Mouse (Mus musculus): ENCODE data around the gene Ndufa5. TPM values are rescaled to one million over a fixed set of nuclear protein-coding genes. Genes with fewer than 3 reads are reported as not detected.

Ndufa5 gene
- total RNA-seq, 4 experiments from 2014 or later = 163 to 261 (median 198) TPM

DNA sequence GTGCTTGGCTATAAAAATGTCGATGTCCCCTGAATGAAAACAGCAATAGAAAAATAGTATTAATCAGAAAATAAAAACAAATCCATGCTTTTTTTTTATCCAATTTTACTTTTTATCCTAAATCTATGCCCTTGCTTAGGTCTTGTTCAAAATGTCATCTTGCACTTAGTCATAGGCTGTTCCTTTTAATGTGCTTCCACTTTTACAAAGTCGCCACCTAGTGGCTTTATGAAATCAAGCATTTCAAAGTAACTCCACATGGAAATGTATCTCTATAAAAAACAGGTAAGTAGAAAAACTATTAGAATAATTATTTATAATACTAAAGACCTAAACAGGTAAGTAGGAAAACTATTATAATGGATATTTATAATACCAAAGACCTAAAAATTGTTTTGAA lies 11.6 kb downstream of the Ndufa5 start:
- DNase-seq = no peak

- DNase-seq = peak; percentile 33
Measured at GRCm38 (mm10) chr6:24514552-24515284, 13.1 kb downstream of the Ndufa5 start, which contains the start of gene Iqub. TSS of gene Iqub (minus strand) at chr6:24515067.

GRCm38 (mm10) chr6:24504141-24504540 lies 23.7 kb downstream of the Ndufa5 start:
- DNase-seq = no peak

- DNase-seq = no peak
Measured at GRCm38 (mm10) chr6:24490341-24490740, 37.5 kb downstream of the Ndufa5 start.

GRCm38 (mm10) chr6:24486530-24486929 lies 41.3 kb downstream of the Ndufa5 start:
- DNase-seq = no peak

DNA sequence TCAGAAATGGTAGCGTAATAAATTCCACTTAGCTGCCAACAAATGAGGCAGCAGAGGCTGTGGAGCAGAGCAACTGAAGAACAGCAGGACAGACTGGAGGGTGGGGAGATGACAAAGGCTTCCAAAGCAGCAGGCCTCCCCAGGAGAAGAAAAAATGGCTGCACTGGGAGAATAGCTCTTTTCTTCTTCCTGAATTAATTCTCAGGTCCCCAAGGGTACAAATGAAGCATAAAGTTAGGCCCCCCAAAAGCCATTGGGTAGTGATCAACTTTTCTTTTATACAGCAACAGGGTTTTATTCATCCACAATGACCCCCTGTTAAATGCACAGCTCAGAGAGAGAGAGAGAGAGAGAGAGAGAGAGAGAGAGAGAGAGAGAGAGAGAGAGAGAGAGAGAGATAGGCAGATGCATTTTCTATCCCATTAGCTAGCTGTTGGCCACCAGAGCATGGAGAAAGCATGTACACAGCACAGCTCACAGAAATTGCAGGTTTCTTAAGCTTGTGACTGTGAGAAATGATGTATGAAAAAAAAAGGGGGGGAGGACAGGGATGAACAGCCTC lies 57.2 kb downstream of the Ndufa5 start:
- DNase-seq = no peak

GRCm38 (mm10) chr6:24470135-24470534 lies 57.7 kb downstream of the Ndufa5 start:
- no peak for DNase-seq

Other genes starting within 250 kb of the Ndufa5 start
- under 1 TPM in 3 of 4 experiments, not detected in 1; 0.19 to 0.37 (median 0.28) TPM for gene Iqub, start 12.9 kb downstream of the Ndufa5 start, total RNA-seq (2022)
- not detected for gene Asb15, start 131 bp upstream of the Ndufa5 start, total RNA-seq (2022)
- gene Lmod2, start 69.7 kb upstream of the Ndufa5 start, total RNA-seq (2022) = under 1 TPM in 1 of 4 experiments, not detected in 3; 0.35 TPM
- 10 to 100 TPM; 58.4 to 74.0 (median 63.4) TPM for gene Wasl, start 137.0 kb upstream of the Ndufa5 start, total RNA-seq (2022)
- not detected for gene Hyal6, start 205.2 kb upstream of the Ndufa5 start, total RNA-seq (2022)
- not detected for gene Hyal4, start 220.3 kb upstream of the Ndufa5 start, total RNA-seq (2022)

Data from adrenal gland, adult 8-10 months (tissue).